Mouse (Mus musculus) olfactory bulb, adult 2 months (tissue): ENCODE measurements around the gene Tmem239.

ENCODE experiments used
- CTCF ChIP-seq: fragments of 200-500 bp; IDR thresholded peaks from 2 replicates; pipeline ENCODE4 v1.5.1; 2012; ENCODE audit warnings: low read depth, mild to moderate bottlenecking, low read length, moderate library complexity; ENCODE audit not compliant: insufficient read depth
- POLR2A ChIP-seq: fragments of 200-500 bp; IDR thresholded peaks from 2 replicates; pipeline ENCODE4 v1.6.1; 2012; ENCODE audit warnings: mild to moderate bottlenecking, low read depth, low read length, moderate library complexity; ENCODE audit not compliant: insufficient read depth

DNA sequence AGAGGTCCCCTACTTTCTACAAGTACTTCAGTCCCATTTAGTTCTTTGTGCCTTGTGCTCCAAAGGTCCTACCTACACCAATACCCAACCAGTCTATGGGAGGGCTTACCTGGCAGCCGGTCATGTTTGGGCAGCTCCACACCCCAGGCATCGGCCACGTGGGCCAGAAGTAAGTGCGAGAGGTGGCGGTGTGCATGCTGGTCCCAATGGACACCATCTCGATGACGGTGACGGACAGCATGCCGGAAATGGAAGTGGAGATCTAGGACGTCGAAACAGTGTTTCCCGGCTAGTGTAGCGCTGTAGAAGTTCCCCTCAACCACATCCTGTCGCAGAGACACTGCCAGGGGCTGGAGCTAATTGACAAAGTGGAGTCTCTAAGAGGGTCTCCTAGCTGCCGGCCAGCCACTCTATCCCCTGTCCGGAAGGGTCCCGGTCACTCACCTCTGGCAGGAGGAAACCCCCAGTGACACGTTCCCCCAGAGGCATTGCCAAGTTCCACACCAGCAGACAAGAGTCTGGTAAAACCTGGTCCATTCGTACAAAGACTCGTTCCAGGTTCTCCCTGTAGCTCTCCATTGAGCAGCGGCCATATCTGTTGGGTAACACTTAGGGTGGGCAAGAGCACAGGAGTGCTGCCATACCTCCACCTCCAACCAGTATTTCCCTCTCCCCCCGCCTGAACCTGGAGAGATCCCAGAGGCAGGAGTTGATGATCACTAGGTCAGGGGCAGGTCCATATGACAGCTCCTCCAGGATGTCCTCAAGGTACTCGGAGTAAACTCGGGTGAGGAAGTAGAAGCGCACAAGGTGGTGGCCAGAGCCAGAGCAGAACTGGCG, 15.7 kb downstream of the Tmem239 start:
- TF ChIP-seq CTCF, result no peak
- no peak for TF ChIP-seq POLR2A
